ENCODE assay signal across 24 mouse cellular contexts in genomic region chr12:105992756-105993155, GRCm38 (mm10). TPM values are rescaled to one million over a fixed set of nuclear protein-coding genes. Genes with fewer than 3 reads are reported as not detected.
A peak's percentile ranks its signal among the peaks of the same experiment; 100 is the strongest.
DNase-seq lines count a peak whose midpoint lies in the region; TF ChIP-seq lines count a peak whose summit lies in the region.
"Had no signal": no experiment of that assay in that cellular context is flagged by ENCODE, and none has a peak within 500 bp of the region (broad histone marks: within the 10 kb centered on the region; RNA-seq: fewer than 3 reads in every experiment).

No protein-coding gene starts in this region.

- 85% methylated on average over 5 of the region's 5 CpGs for WGBS in kidney, adult 2 months

- no peaks in the 10 kb centered on the region for H3K4me1 ChIP-seq in kidney, adult 2 months (ENCODE audit: control insufficient read depth, insufficient read depth, low read length)
- H3K4me1 ChIP-seq: intestine, embryonic 15.5 days; megakaryocyte, embryonic 14.5 days had no signal

- no peaks in the 10 kb centered on the region for H3K27me3 ChIP-seq in kidney, adult 2 months (replicated peaks; ENCODE audit: control insufficient read depth, insufficient read depth, low read length)
- H3K27me3 ChIP-seq: embryonic facial prominence, embryonic 13.5 days; heart, embryonic 15.5 days; intestine, embryonic 15.5 days; midbrain, embryonic 13.5 days had no signal

- DNase-seq in adrenal gland, postnatal 14 days = peak; percentile 48
- no peak for DNase-seq in adrenal gland, adult 8-10 months
- no peak for DNase-seq in layer of hippocampus, adult 2 months (ENCODE audit: low spot score in 2 of 2)
- DNase-seq in layer of hippocampus, adult 9-10 months (ENCODE audit: low spot score) = no peak
- peak; percentile 47 to 53 for DNase-seq in right cerebral cortex, adult 2 months (ENCODE audit: low spot score in 2 of 2)
- no peak for DNase-seq in right cerebral cortex, postnatal 14 days
- no peak for DNase-seq in kidney, adult 2 months
- DNase-seq: cerebellum, adult 8-10 months; cerebellum, postnatal 36 days; embryo, embryonic 11 days; gastrocnemius, adult 2 months; heart, postnatal 4 days; kidney, adult 9 months; kidney, postnatal 14 days; liver, embryonic 13.5 days; lung, adult 2 months; lung, postnatal 36 days had no signal

- TF ChIP-seq POLR2A in kidney, adult 2 months (IDR thresholded peaks at IDR 0.05; ENCODE audit: low read depth, low read length) = no peak

- no peak for TF ChIP-seq CTCF in layer of hippocampus, adult 2 months (conservative IDR thresholded peaks at IDR 0.05)
- TF ChIP-seq CTCF in kidney, adult 2 months (conservative IDR thresholded peaks at IDR 0.05; ENCODE audit: insufficient read depth, insufficient read length, low read depth, low read length) = no peak

- H3K4me3 ChIP-seq in layer of hippocampus, adult 2 months = no peak overlapping the region
- no peak overlapping the region for H3K4me3 ChIP-seq in kidney, adult 2 months (ENCODE audit: insufficient read depth, low read depth, low read length)
- H3K4me3 ChIP-seq: embryonic facial prominence, embryonic 13.5 days; erythroblast, embryonic 14.5 days; gastrocnemius, adult 2 months; heart, embryonic 15.5 days; intestine, embryonic 15.5 days; liver, embryonic 13.5 days; megakaryocyte, embryonic 14.5 days; midbrain, embryonic 13.5 days had no signal

- H3K36me3 ChIP-seq in kidney, adult 2 months (ENCODE audit: control insufficient read depth, insufficient read depth, low read length) = no peaks in the 10 kb centered on the region
- H3K36me3 ChIP-seq: embryonic facial prominence, embryonic 13.5 days; G1E; heart, embryonic 15.5 days; intestine, embryonic 15.5 days; liver, embryonic 13.5 days; midbrain, embryonic 13.5 days had no signal

- peak overlapping the region; percentile 28; the same call in 1 of the 2 replicates for H3K27ac ChIP-seq in layer of hippocampus, adult 2 months
- no peak overlapping the region for H3K27ac ChIP-seq in kidney, adult 2 months (ENCODE audit: insufficient read depth, low read depth, low read length)
- H3K27ac ChIP-seq: embryonic facial prominence, embryonic 13.5 days; gastrocnemius, adult 2 months; heart, embryonic 15.5 days; intestine, embryonic 15.5 days; liver, embryonic 13.5 days had no signal

RNA-seq across cellular contexts. Expression of gene Vrk1, which starts 17.3 kb away (rescaled TPM):
- 21.5 and 24.1 TPM in 2 replicates for total RNA-seq in adrenal gland, postnatal 14 days (2021)
- total RNA-seq in adrenal gland, adult 8-10 months (2022) = 10 to 100 TPM; 16.4 to 18.0 (median 17.4) TPM
- total RNA-seq in layer of hippocampus, adult 2 months (2021) = 10 to 100 TPM; 18.7 to 21.3 TPM
- polyA plus RNA-seq in kidney, adult 2 months (2012; rRNA removed) = 4.0 and 4.6 TPM in 2 replicates

Comparison
In these comparisons a context has a peak if more than half of its experiments do, and no peak if none do; other contexts are left out.
1. DNase-seq: peak in adrenal gland, postnatal 14 days (single experiment) and right cerebral cortex, adult 2 months (2 of 2); none in adrenal gland, adult 8-10 months (single experiment), layer of hippocampus, adult 2 months (0 of 2), layer of hippocampus, adult 9-10 months (single experiment), right cerebral cortex, postnatal 14 days (single experiment) and kidney, adult 2 months (single experiment).